Mouse (Mus musculus) bone marrow macrophage, adult 2 months (primary cell): ENCODE measurements around the gene Prm1.

Source experiments
- CTCF ChIP-seq: IDR thresholded peaks from 2 replicates; pipeline ENCODE4 v1.5.1; 2012; ENCODE audit warnings: low read depth, mild to moderate bottlenecking, low read length, moderate library complexity
- POLR2A ChIP-seq: IDR thresholded peaks from 2 replicates; pipeline ENCODE4 v1.6.1; 2012; ENCODE audit warnings: mild to moderate bottlenecking, low read depth, low read length, borderline replicate concordance

DNA sequence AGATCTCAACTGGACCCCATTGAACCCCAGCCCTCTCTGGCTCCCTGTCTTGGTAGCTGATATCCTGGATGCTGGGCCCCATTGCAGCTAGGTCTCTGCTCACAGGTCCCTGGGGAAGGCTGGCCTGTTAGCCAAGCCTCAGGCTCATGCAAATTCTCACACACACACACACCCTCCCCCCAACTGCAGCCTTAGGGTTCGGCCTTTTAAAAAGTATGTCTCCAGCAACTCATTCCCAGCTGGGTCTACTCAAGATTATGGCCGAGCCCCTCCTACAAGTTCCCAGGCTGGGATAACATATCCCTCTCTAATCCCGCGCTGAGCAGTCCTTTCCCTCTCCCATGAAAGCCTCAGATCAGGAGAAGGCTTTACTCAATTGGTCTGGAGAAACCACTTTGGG lies 15.7 kb upstream of the Prm1 start:
- TF ChIP-seq CTCF = no peak
- no peak for TF ChIP-seq POLR2A
